Mouse (Mus musculus) stomach, postnatal 0 days (tissue): Measurements from ENCODE around the gene Rassf6.

Experiments used
- CTCF ChIP-seq: IDR thresholded peaks from 2 replicates; pipeline ENCODE4 v1.5.1; 2016; ENCODE audit warnings: antibody characterized with exemption, low read depth, mild to moderate bottlenecking, moderate library complexity
- EP300 ChIP-seq: optimal IDR thresholded peaks from 2 replicates; pipeline ENCODE3; 2016; ENCODE audit warnings: antibody characterized with exemption

GRCm38 (mm10) chr5:90582179-90582578, 58.3 kb downstream of the Rassf6 start:
- TF ChIP-seq CTCF (no peak), EP300 (no peak)
